Mouse (Mus musculus): Measurements from ENCODE around the gene Pik3r1. TPM values are rescaled to one million over a fixed set of nuclear protein-coding genes. Genes with fewer than 3 reads are reported as not detected.

Gene Pik3r1
- polyA plus RNA-seq, 1 experiment from 2014 or later, result 44.4 TPM

DNA sequence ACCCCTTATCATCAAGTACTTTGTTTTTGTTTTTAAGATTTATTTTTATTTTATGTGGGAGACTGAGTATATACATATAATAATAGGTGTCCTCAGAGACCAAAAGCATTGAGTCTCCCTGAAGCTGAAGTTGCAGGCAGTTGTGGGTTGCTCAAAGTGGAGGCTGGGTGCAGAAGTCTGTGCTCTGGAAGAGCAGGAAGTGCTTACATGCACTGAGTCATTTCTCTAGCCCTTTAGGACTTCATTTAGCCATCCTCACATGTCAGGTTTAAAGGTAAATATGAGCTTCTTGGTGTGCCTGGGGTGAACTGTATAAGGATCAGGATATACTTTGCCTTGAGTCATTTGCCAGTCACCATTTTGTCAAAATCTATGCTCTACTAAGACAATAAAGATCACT is 133.6 kb downstream of the Pik3r1 start:
- Histone ChIP-seq H3K9me3 (no peaks in the 10 kb centered on the region), H3K4me2 (replicated peaks) (no peak overlapping the region), H3K4me1 (no peaks in the 10 kb centered on the region), H3K27me3 (no peaks in the 10 kb centered on the region), H3K4me3 (no peak overlapping the region), H3K27ac (no peak overlapping the region), H3K36me3 (no peaks in the 10 kb centered on the region), H3K9ac (no peak overlapping the region)
- no peak for ATAC-seq (ENCODE audit: low FRiP score, low read depth)

DNA sequence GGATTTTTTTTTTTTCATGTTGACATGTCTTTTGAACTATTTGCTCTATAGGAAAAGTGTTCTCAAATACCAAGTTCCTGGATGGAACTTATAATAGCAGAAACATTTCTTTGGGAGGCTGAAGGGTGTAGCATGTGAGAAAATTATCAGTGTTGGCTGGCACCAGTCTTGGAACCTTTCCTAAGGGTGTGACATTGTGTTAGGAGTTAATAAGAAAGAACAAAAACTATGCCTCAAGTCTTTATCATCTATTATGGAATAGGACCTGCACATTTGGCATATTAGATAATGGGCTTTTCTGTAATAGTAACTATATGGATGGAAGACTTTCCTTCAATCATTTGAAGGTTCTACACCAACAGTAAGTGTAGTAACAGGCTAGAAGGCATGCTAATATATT is 134.4 kb downstream of the Pik3r1 start:
- Histone ChIP-seq H3K36me3 (no peaks in the 10 kb centered on the region), H3K9ac (no peak overlapping the region), H3K27me3 (no peaks in the 10 kb centered on the region), H3K27ac (no peak overlapping the region), H3K4me1 (no peaks in the 10 kb centered on the region), H3K4me3 (no peak overlapping the region), H3K9me3 (no peaks in the 10 kb centered on the region), H3K4me2 (replicated peaks) (no peak overlapping the region)
- ATAC-seq (ENCODE audit: low FRiP score, low read depth), result no peak

DNA sequence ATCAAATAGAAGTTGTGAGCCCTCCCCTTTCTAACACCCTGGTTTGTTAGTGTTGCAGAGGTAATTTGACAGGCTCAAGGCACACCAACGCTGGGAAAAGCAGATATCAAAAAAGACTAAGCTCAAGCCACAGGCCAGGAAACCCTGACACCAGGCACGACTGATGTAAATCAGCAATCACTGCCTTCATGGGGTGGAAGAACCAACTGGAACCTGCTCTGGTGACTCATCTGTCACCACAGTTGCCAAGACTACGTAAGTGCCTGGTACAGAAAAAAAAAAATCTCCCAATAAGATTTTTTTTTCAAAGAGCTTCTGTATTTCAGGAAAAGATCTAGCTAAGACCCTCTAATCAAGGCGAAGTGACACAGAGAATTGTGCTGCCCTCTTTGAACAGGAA is 135.2 kb downstream of the Pik3r1 start:
- ATAC-seq (ENCODE audit: low FRiP score, low read depth), result no peak
- no peak overlapping the region for H3K27ac ChIP-seq

DNA sequence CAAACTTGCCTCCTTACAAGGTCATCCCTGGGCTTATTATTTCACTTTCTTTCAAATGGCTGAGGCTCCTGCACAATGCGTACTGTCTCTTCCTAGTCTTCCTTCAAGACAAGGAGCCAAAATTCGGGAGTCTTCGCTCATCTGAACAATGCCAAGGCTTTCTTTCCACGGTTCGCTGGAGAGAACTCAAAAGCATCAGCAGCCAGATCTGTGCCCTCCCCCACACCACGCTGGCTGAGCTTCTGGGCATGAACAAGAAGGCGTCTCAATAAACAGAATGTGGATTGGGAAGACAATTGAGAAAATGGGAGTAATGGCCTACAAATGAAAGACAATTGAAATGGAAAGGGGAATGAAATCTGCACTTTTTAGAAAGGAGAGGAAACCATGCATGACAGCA is 136.5 kb downstream of the Pik3r1 start:
- H3K4me2 ChIP-seq (replicated peaks), result no peak overlapping the region
- no peaks in the 10 kb centered on the region for H3K36me3 ChIP-seq
- ATAC-seq (ENCODE audit: low FRiP score, low read depth), result no peak
- H3K27me3 ChIP-seq, result 0 out of 2 replicates have a peak, but pooled peaks cover 3% of the 10 kb centered on the region
- H3K4me3 ChIP-seq, result no peak overlapping the region
- no peaks in the 10 kb centered on the region for H3K4me1 ChIP-seq
- H3K27ac ChIP-seq, result no peak overlapping the region
- whole genome bisulfite sequencing, result 82% methylated on average over 7 of the region's 7 CpGs
- H3K9ac ChIP-seq, result no peak overlapping the region
- no peaks in the 10 kb centered on the region for H3K9me3 ChIP-seq

More for the DNA sequence above, 135.2 kb downstream of the Pik3r1 start:
- Histone ChIP-seq H3K9me3 (no peaks in the 10 kb centered on the region), H3K4me3 (no peak overlapping the region), H3K36me3 (no peaks in the 10 kb centered on the region), H3K4me1 (no peaks in the 10 kb centered on the region), H3K27me3 (no peaks in the 10 kb centered on the region), H3K9ac (no peak overlapping the region), H3K4me2 (replicated peaks) (no peak overlapping the region)
- 45% methylated on average over 4 of the region's 4 CpGs for WGBS

Data from limb, embryonic 13.5 days (tissue).